Mouse (Mus musculus): Measurements from ENCODE around the gene Zfp146.

- TF ChIP-seq CTCF (IDR thresholded peaks at IDR 0.05; ENCODE audit: control insufficient read depth, insufficient read depth, insufficient read length): no peak
- no peak for TF ChIP-seq USF1 (IDR thresholded peaks at IDR 0.05; ENCODE audit: low read depth)
- no peak for TF ChIP-seq MAX (IDR thresholded peaks at IDR 0.05)
Measured at GRCm38 (mm10) chr7:30163113-30163512, 6.4 kb downstream of the Zfp146 start.
